Mouse (Mus musculus) left cerebral cortex, adult 8-10 months (tissue): ENCODE measurements around the gene Cd101. TPM values are rescaled to one million over a fixed set of nuclear protein-coding genes. Genes with fewer than 3 reads are reported as not detected.
A peak's percentile ranks its signal among the peaks of the same experiment; 100 is the strongest.

Experiments used
- DNase-seq, 2 experiments: peaks; one replicate each; pipeline ENCODE4 v3.0.0; 2022; ENCODE audit warnings: low spot score in 2 of 2
- total RNA-seq, 4 experiments: library from RNA; stranded (reverse); gene quantifications; 2 replicates each; pipeline ENCODE4 v1.2.4; 2022

Gene Cd101
- total RNA-seq: 1 to 10 TPM in 2 of 4 experiments, under 1 TPM in 2; 0.48 to 1.4 (median 0.92) TPM

- DNase-seq: no peak
Measured at GRCm38 (mm10) chr3:101029339-101029738, at the start of gene Cd101. Cd101 (minus strand) TSS chr3:101029556.

DNA sequence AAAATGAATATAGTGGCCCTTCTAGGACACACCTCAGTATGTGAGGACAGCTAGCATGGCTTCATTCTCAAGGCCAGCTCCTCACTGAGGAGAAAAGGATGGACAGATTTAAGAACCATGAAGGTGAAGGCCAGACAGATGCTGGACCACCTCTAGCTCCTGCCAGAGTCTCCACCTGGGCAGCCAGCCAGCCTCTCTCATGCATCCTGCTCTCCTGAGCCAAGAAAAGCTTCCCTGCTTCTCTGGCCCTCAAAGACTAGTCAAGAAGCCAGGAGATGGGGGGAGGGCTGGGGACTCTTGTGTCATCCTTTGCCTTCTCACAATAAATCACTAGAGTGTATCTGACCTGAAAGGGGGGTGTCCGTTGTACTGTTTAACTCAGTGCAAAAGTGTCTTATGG, 49.0 kb upstream of the Cd101 start:
- no peak for DNase-seq

DNA sequence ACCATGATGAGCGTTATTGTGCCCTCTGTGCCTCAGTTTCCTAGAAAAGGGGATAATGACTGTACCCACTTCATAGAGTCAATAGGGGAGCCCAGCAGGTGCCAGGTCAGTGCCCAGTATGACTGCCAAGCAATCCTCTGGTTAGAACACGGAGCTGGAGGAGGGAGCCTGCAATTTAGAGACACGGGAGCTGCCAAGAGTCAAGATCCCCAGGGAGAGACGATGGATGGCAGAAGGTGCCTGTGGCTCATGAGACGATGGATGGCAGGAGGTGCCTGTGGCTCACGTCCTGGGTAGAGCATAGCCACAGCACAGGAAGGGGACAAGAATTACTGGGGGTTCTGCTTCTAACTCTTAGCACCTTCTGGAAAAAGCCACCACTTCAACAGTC, 48.3 kb upstream of the Cd101 start:
- DNase-seq: no peak

DNA sequence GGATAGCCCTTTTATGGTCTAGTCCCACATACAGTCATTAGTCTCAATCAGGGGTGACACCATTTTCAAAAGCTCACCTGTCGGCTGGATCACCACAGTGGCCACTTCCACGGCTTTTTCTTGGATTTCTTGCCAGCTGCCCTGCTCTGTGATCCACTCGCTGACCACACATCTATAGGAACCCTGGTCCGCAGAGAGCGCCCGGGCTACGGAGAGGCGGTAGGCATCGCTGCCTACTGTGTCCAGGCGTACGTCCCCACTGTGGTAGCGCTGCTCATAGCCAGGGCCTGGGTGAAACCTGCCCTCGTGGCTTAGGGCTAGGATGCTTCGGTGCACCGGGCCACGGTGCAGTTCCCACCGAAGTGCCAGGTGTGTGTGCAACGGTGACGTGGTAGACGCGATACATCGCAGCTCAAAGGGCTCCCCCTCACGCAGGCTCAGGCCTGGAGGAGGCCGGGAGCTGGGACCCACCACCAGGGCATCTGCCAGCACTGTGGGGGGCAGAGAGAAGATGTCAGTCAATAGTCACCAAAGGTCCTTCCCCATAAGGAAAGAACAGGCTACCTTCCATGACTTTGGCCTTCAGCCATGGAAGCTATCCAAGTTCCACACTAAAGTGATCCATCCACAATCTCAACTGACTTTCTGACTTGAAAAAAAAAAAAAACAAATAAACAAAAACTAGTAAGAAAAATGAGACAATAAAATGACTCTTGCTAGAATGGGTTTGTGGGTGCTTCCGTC, 47.8 kb upstream of the Cd101 start:
- no peak for DNase-seq

GRCm38 (mm10) chr3:101075866-101076265, 46.5 kb upstream of the Cd101 start:
- no peak for DNase-seq

GRCm38 (mm10) chr3:101073384-101073783, 44.0 kb upstream of the Cd101 start:
- no peak for DNase-seq

GRCm38 (mm10) chr3:101072506-101073215, 43.3 kb upstream of the Cd101 start:
- DNase-seq: no peak

DNA sequence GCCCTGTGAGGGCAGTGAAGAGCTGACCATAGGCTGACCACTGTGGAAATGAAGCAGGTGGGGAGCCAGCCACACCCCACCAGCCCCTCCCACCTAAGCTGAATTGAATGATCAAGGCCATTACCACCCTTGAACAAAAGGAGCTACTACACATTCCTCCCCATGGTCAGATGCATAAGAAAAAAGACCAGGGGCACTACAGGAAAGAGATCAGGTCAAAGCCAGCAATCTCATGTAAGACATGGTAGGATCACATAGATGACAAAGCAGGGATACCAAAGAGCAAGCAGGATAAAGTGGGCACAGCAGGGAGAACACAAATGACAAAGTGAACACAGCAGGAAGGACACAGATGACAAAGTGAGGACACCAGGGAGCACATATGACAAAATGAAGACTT, 42.2 kb upstream of the Cd101 start:
- no peak for DNase-seq

DNA sequence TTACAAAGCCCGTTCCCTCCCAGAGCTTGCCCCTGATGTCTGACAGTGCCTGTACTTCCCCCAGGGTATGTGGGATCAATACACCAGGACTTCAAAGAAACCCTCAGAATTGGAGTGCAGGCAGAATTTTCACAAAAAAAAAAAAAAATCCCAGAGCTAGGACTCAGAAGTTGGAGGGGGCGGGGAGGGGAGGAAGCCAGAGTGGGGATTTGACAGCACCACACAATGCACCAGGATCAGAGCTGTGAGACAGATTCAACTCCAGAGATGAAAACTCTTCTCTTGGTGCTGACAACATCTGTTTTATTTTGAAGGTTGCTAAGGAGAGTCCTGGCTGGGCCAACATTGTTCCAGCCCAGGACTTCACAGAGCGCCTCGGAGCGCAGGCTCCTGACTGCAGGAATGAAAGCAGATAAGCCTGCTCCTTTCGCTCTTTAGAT, 41.5 kb upstream of the Cd101 start:
- no peak for DNase-seq

DNA sequence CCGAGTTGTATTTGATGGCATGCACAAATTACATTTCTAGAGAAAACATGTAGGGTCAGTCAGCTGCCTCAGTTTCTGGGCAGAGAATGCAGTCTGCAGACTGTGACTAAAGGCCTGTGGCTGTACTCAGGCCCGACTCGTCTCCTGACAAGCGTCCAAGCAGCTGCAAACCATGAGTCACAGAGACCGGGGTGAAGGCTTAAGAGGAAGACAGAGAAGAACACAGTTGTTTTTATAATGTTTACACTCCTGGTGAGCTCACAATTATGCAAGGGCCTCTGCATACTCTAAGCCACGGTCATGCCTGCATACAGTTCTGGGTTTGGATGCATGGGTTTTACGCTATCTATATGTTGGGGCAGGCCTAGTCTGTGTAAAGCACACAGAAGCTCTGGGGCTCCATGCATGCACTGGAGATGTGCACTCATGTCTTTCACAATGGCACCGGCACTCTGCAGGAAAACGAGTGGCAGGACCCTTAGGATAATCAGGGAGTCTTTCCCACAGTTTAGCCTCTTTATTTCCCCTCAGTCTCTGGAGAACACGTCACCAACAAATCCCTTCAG, 41.0 kb upstream of the Cd101 start:
- DNase-seq: no peak

GRCm38 (mm10) chr3:101068701-101069100, 39.3 kb upstream of the Cd101 start:
- DNase-seq: no peak

DNA sequence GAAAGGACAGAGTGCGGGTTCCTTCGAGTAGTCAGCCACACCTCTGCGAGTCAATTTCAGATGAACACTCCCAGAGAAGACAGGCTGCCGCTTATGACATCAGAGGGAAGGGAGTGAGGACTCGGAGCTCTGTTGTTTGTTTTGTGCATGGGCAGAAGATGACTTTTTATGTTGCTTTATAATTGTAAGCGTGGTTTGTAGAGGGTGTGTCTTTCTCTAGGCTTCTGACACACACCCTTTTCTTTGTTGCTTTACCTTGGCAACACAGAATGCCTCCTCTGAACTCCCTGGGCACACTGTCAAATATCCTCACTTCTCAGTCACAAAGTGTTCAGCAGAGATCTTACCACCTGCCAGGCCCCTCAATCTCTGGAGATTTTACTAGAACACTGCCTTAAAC, 36.8 kb upstream of the Cd101 start:
- no peak for DNase-seq

DNA sequence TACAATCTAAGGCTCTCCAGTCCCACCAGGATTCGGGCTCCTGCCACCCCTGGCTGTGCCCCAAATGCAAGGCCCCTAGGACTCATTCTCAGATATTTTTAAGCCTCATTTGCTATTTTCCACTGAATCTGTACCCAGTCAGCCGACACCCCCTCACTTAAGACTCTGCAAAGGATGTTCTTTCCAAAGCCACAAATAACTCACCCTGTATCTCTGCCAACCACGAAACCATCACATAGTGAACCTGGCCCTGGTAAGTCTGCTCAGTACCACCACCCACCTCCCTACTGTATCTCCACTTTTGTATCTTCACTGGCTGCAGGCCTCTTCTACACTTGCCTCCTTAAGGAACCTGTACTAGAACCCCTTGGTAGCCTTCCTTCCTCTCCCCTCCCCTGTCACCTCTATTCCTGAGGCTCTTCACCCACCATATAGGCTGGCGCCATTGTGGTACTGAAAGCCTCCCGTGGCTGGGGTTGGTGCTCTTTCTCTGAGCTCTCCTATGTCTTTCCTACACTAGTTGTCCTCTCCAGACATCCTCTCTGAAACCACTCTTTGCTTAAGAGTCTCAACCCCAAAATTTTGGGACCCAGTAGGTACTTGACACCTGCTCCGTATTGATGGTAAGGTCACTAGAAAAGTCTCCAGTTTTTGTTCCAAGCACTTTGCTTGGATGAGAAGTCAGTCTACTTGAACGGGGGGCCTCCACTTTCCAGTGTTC, 32.7 kb upstream of the Cd101 start:
- DNase-seq: peak in 1 of 2 experiments; percentile 62

DNA sequence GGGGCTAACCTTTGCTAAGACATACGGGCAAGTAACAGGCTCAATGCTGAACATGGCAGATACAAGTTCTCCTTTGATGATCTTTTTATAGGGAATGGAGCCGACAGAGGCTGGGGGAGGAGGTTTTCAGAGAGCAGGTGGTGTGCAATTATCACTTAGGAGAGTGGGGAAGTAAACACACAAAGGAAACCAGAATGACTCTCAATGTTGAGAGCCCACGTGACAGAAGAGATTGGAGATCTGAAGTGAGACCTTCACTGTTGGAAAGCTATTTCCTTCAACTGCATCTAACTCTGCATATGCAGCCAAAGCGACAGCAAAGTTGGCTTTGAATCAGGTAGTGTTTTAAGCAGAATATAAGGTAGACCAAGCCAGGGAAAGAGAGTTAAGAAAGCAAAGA, 29.9 kb upstream of the Cd101 start:
- DNase-seq: no peak

- DNase-seq: no peak
Measured at GRCm38 (mm10) chr3:101058203-101058602, 28.8 kb upstream of the Cd101 start.

GRCm38 (mm10) chr3:101055216-101055615, 25.9 kb upstream of the Cd101 start:
- DNase-seq: no peak

- DNase-seq: no peak
Measured at GRCm38 (mm10) chr3:101051601-101052000, 22.2 kb upstream of the Cd101 start.

- DNase-seq: no peak
Measured at GRCm38 (mm10) chr3:101049997-101050396, 20.6 kb upstream of the Cd101 start.

GRCm38 (mm10) chr3:101048781-101049180, 19.4 kb upstream of the Cd101 start:
- no peak for DNase-seq

DNA sequence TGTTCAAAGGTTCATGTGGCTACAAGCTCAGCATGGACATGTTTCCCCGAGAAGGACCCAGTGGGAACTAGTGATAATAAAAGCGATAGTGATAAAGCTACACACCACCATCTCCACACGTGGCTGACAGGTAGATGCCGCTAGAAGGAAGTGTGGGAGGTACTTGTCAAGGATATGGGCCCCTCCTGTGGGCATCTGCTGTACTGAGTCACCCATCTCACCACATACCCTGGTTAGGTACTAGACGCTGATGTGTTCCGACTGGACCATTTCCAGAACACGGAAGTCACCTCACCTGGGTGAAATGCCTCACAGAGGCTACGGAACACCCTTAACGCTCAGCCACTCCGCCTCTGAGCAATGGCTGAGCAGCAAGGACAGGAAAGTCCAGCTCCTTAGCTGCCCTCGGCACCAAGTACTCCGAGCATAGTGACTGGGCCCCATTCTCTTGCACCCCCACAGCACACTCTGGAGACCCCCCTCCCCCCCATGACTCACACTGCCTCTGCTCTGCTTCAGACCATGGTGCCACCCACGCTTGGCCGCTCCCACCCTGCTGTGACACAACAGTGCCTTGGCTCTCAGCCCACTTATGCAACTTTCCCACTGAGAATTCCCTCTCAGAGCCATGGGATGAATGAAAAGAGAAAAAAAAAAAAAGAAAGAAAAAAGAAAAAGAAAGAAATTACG, 18.4 kb upstream of the Cd101 start:
- DNase-seq: peak; percentile 39 to 87

DNA sequence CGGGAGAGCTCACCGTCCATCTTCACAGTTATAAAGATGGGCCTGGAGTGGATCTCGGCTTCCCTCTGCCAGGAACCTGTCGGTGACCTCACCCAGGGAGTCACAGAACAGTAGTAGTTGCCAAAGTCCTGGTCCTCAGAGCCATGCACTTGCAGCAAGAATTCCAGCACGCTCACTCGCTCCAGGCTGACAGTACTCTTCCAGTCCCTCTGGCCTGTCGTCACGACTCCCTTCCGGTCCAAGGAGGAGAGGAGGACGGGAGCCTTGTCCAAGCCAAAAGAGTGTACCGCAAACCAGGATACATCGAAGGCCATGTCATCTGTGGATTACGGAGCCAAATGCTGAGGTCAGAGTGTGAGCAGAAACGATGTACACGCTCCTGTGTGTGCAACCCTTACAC, 16.1 kb upstream of the Cd101 start:
- no peak for DNase-seq
